Mouse (Mus musculus) kidney, adult 11 months (tissue): ENCODE measurements around the gene Ttc5.
"Not testable (repeated sequence)": the region's sequence is repeated elsewhere in the genome, so short reads cannot be mapped to it uniquely, and the experiment has no call there.

Experiments used
- DNase-seq: peaks from one replicate; pipeline ENCODE4 v3.0.0; 2022

Ttc5 gene

DNA sequence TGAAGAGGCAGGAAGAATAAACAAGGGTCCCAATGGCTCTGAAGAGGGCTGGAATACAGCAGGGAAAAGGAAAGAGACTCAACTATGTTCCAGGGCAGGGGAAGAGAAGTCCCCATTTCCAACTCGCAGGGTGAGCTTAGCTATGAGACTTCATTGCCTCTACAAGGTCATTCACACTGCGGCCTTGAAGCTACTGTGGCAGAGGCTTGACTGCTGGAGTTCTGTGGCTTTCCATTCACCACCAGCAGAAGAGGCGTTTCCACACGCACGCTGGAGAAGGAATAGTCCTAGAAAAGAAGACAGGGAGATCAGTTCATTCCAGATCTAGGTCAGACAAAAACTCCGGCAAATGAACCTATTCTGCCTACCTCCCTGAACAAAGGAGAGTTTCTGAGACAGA, 19.6 kb downstream of the Ttc5 start:
- no peak for DNase-seq

DNA sequence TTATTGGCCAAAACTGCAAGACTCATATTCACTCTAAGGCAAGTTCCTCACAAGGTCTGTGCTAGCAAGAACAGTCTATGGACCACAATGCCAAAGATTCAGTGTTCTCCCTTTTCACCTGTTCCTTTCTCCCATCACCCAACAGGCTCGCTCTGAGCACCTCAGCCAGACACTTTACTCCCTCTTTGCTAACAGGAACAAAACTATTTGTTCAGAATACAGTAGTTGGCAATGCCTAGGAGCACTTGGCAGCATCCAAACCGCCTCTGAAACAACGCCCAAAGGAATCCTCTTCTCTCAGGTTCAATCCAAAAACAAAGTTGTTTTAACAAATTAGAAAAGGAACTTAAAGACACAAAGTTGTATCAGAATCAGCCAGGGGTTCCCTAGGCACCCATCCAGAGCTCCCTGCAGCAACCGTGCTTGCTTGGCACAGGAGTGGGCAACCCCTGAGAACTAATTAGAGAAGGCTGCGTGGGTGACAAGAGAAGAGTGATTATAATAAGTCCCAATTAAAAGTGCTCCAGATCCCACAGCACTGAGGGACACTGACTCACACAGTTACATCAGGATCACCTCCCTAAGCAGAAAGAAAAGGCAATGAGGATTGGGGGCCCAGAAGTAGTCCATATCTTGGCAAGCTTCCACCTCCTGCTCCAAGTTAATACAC, 26.8 kb downstream of the Ttc5 start:
- DNase-seq, result no peak

DNA sequence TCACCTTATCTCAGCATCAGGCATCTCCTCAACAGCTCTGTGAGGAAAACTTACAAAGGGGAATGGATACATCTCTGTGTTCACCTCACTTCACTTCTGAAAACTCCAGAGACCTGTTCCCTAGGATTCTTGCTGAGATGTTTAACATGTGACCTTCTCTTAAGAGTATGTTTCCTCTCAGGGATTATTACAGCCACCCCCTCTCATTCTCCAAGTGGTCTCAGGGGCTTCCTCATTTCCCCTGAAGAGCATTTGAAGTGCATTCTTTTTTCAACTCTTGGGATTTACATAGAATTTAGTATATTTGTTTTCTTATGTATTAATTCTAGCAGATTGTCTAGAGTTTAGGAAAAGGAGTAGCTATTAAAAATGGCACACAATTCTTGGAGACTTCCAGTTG, 40.3 kb downstream of the Ttc5 start, which contains the start of gene Olfr749:
Olfr749 (minus strand) TSS at position 101 of the 400 bp plus-strand sequence.
- no peak for DNase-seq

DNA sequence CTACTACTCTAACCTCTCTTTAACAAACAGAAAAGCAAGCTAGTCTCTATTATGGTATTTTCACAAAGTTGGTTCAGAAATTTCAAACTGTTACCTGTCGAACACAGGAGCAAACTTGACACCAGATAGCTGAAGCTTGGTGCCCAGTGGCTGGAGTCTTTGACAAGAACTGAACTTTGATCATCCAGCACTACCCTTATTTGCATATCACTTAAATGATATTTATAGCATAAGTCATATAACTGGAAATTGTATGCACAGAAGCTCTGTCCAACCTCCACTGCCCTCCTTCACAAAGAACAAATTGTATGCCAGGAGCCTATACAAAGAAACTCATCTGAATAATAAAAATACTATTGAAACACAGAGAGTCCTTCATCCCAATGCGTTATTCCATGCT, 43.7 kb downstream of the Ttc5 start:
- DNase-seq, result no peak

DNA sequence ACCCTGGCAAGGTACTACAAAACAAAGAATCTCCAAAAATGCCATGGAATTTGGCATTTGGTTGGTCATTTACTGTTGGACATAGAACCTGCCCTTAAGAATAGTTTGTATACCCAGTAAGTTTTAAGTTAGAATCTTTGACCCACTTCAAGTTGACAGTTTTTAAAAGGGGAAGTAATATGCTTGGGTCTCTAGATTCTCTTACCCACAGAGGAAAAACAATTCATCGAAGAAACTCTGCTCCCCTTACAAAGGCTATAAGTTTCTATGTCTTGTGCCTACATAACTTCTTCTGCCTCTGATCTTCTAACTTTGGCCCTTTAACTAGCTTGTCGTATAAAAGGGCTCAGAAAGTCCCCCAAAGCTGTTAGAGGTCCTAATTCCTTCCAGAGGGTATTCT, 45.0 kb downstream of the Ttc5 start:
- DNase-seq, result no peak

DNA sequence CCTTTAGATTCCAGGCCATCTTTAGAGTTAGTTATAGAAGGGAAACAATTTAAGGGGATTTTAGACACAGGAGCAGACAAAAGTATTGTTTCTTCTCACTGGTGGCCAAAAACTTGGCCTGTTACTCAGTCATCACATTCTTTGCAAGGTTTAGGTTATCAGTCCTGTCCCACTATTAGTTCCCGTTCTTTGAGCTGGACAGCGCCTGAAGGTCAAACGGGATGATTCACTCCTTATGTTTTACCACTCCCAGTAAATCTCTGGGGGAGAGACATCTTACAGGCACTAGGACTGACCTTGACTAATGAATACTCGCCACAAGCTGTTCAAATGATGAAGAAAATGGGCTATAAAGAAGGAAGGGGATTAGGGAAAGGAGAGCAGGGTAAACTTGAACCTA, 62.9 kb downstream of the Ttc5 start:
- not testable (repeated sequence) for DNase-seq

DNA sequence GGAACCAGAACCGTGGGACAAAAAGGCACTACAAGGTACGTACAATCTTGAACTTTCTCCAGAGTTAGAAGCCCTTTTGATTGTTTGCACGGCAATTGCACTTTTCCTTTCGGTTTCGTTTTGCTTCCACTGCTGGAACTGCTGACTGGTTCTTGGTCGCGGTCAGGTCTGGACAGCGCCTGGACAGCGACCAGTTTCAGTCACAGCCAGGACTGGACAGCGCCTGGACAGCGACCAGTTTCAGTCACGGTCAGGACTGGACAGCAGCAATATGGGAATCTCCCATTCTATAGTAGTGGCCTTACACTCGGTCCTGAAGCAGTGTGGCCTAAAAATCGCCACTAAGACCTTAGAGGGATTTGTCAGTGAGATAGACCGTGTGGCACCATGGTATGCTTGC, 65.4 kb downstream of the Ttc5 start:
- DNase-seq, result not testable (repeated sequence)
